Mouse (Mus musculus): ENCODE measurements around the gene Dnajc16.

Dnajc16 gene

DNA sequence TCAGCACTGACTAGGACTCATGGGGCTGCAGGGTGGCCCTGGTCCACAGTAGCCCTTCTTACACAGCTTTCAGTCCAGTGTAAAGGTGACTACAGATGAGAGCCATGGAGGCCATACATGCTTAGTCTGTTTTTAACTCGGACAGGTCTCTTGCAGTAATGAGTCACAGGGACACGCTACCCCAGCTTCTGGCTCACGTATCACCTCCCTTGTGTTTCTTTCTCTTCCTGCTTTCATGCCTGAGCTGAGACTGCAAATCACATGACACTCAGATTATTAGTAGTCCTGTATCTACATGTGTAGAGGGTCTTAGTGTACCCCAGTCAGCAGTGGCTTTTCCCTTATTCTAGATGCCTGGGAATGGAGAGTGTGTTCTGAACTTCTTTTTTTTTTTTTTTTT lies 25.7 kb downstream of the Dnajc16 start:
- DNase-seq (ENCODE audit: low spot score in 2 of 2), result no peak

DNA sequence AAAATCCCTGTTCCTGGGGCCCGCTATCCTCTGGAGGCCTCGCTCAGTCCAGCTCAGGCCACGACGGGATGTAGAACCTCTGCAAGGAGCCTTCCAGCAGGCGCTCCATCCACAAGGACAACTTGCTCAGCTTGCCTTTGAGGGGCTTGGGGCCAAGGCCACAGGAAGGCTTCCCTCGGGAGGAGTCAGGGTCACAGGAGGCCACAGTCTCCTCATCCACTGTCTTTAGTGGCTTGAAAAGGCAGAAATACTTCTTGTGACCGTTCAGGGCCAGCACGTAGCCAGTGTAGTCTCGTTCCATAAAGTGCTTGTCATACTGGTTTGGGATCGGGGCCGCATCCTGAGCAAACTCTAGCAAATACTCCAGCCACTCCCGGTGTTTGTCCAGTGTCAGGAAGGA lies 27.3 kb downstream of the Dnajc16 start:
- no peak for DNase-seq (ENCODE audit: low spot score in 2 of 2)

GRCm38 (mm10) chr4:141762102-141762598 lies 28.6 kb downstream of the Dnajc16 start:
- no peak for DNase-seq (ENCODE audit: low spot score in 2 of 2)

DNA sequence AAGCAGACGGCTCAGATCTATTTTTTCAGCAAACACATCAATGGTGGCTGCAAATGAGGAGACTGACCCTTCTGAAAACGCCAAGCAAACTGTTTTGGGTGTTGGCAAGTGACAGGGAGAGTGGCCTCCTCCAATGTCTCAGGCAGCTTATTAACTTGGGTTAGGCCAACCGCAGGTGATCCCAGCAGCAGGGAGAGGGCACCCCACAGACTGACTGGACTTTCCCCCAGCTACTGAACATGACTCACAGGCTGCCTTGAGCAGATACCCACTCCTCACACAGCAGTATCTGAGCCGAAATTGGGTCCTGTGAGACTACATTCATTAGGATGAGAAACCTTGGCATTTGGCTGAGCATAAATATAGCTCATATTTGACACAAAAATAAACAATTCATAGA lies 29.8 kb downstream of the Dnajc16 start:
- no peak for DNase-seq (ENCODE audit: low spot score in 2 of 2)

DNA sequence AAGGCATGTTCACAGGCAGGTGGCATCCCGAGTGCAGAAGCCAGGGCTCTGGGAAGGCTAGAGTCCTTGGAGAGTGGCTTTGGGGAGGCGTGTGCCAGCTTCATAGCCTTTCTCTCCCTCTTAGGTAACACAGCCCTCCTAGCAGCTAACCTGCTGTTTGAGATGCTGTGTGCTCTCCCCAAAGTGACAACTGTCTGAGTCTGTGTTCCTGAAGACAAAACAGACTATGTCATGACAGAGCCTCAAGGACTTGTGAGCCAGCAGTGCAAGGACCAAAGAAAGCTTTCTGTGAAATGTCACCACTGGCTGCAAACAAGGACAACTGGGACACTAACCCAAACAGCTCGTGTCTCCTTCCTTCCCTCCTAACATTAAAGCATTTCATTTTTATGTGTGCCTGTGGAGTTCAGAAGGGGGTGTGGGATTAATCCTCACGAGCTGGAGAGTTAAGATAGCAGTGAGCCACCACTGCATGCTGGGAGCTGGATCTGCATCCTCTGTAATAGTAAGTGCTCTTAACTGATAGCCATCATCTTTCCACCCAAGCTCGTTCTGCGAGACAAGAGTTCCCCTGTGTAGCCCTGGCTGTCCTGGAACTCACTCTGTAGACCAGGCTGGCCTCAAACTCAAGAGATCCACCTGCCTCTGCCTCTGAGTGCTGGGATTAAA lies 31.7 kb downstream of the Dnajc16 start:
- DNase-seq (ENCODE audit: low spot score in 2 of 2), result no peak

- no peak for DNase-seq (ENCODE audit: low spot score in 2 of 2)
These were observed 33.6 kb downstream of the Dnajc16 start for GRCm38 (mm10) chr4:141757124-141757523.

DNA sequence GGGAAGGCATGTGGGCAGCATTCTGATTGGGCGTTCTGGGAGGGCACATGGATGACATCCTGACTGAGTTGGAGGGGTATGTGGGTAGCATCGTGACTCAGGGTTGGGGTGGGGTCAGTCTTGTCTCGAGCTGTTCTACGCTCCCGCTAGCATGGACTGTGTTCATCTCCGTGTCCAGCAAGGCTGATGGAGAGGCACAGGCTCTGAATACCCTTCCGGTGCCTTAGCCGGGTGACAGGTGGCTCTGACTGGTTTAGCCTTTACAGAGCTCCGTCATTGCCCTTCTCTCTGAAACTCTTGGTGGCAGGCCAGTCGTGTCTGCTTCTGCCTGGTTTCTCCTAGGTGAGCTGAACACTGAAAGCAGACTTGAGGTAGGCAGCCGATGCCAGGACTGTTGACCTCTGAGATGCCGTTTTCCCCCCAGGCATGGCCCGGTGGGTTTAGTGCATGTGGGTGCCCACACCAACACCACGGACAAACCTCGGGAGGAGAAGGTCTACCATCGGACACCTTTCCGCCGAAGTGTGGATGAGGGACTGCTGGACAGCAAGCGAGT lies 35.3 kb downstream of the Dnajc16 start:
- DNase-seq (ENCODE audit: low spot score in 2 of 2), result no peak

DNA sequence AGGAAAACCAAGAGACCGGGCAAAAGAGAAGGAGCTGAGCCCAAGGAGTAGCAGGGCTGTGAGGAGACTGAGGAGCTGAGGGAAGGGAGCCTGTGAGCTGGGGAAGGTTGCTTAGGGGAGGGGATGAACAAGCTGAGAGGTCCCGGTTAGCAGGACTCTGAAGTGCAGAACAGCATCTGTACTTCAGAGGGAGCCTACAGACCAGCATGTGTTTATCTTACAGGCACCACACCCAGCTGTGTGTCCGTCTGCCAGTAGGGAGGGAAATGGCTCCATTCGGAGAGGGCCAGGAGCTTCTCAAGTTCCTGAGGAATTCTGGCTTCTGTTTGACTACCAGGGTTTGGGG lies 38.7 kb downstream of the Dnajc16 start:
- no peak for DNase-seq (ENCODE audit: low spot score in 2 of 2)

DNA sequence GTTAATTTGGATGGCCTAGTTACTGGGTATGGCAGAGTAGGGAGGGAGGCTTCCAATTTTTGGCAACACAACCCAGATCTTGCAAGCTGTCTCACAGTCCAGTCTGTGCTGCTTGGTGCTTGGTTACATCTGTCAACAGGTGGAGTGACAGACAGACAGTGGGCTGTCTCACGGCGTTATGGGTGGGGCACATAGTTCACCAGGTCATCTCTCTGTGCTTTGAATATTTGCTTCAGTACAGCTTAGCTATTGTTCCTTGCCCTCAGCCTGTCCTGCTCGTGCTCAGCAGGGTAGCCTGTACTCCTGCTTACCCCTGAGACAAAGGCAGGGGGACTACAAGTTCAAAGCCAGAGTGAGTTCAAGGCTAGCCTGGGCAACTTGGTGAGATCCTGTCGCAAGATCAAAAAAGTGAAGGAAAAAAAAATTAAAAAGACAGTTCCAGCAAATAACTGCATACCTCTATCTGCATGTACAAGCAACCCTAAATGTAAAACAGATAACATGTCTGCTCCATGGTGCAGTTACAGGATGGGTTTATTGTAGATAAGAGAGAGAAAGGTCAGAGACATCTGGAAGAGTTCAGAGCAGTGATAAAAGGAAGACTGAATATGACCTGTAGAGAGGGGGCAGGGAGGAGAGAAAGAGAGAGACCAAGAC lies 39.2 kb downstream of the Dnajc16 start:
- DNase-seq (ENCODE audit: low spot score in 2 of 2), result no peak

- no peak for DNase-seq (ENCODE audit: low spot score in 2 of 2)
These were observed 39.9 kb downstream of the Dnajc16 start for GRCm38 (mm10) chr4:141750826-141751225.

GRCm38 (mm10) chr4:141749557-141749956 lies 41.2 kb downstream of the Dnajc16 start:
- no peak for DNase-seq (ENCODE audit: low spot score in 2 of 2)

DNA sequence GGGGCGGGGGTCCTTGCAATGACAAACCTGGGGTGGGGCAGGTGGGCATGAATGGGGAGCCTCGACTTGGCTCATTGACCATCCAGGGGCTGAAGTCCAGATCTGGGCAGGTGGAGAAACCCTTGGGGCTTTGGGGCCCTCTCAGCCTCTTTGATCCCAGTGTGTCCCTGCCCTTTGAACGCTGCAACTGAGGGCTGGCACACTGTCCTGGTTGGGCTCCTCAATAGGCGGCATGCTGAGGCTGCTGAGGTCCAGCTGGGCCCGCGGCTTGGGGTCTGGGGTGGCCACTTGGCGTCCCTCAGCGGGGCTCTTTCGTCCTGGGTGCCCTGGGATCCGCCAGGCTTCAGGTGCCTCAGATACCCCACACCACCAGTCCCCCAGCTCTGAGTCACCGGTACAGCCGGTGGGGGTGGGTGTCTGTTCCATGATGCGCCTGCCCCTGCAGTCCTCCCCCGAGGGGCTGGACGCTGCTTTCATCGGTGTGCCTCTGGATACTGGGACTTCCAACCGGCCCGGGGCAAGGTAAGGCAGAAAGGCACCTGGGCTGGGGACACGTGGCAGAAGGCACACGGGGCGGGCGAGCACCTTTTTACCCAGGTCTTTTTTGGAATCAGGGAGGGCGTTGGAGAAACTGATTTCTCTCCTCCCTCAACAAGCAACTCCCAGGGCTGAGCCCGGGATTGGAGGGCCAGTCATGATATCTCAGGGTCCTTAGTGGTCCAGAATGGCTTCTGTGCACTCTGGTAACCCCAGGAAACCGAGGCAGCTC lies 44.0 kb downstream of the Dnajc16 start, which contains the start of gene Agmat:
Gene Agmat (plus strand): TSS at position 95 of the 769 bp plus-strand sequence.
- DNase-seq (ENCODE audit: low spot score in 2 of 2), result no peak

GRCm38 (mm10) chr4:141742381-141742780 lies 48.4 kb downstream of the Dnajc16 start:
- no peak for DNase-seq (ENCODE audit: low spot score in 2 of 2)

GRCm38 (mm10) chr4:141741856-141742255 lies 48.9 kb downstream of the Dnajc16 start:
- DNase-seq (ENCODE audit: low spot score in 2 of 2), result no peak

GRCm38 (mm10) chr4:141738015-141738414 lies 52.7 kb downstream of the Dnajc16 start:
- DNase-seq (ENCODE audit: low spot score in 2 of 2), result no peak

GRCm38 (mm10) chr4:141736856-141737255 lies 53.9 kb downstream of the Dnajc16 start:
- no peak for DNase-seq (ENCODE audit: low spot score in 2 of 2)

DNA sequence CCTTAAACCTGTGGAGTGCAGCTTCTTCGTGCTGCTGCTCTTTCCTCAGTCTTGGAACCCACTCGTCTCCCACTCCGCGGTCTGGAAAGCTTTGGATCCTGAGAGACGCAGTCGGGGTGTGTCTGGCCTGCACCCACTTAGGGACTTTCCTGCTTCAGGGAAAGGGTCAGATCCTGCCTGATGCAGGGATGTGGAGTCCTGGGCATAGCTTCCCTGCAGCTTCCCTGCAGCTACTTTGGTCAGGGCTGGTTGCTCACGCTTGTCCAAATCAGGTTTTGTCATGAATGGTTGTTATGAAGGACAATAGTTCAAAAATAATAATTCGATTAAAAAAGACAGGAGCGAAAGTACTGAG lies 55.5 kb downstream of the Dnajc16 start:
- no peak for DNase-seq (ENCODE audit: low spot score in 2 of 2)

DNA sequence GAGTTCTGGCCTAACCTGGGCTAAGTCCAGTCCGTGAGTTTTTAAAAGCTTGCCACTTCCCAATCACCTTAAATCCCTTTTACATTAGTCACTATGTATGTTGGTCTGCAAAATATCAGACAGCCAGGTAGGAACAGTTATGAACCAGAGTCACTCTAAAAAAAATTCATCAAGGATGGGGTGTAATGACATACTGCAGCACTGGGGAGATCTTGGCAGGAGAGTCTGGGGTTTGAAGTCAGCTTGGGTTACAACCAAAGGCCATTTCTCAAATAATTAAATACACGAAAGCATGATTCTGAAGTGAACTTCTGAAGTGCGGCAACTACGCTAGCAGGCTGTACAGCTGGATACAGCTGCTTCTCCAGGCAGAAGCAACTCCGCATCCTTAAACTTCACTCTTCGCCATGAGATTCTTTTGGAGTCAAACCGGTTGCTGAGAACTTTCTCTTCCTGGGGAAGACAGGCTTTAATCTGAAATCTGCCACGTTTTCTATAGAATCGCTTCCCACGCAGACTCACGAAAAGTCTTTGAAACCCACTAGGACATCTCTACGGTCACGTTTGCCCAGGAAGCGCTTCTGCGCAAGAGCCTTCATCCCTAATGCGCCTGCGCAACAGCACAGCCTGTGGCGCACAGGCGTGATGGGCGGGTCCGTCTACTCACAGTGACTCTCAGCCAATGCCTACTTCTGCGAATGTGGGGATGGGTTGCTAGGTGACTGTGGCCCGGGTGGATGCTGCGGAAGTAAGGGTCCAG lies 56.1 kb downstream of the Dnajc16 start:
- DNase-seq (ENCODE audit: low spot score in 2 of 2), result peak; percentile 50 to 82

- DNase-seq (ENCODE audit: low spot score in 2 of 2), result no peak
These were observed 59.0 kb downstream of the Dnajc16 start for GRCm38 (mm10) chr4:141731766-141732165.

GRCm38 (mm10) chr4:141730401-141730800 lies 60.3 kb downstream of the Dnajc16 start:
- DNase-seq (ENCODE audit: low spot score in 2 of 2), result no peak

- no peak for DNase-seq (ENCODE audit: low spot score in 2 of 2)
These were observed 61.5 kb downstream of the Dnajc16 start for GRCm38 (mm10) chr4:141729266-141729665.

DNA sequence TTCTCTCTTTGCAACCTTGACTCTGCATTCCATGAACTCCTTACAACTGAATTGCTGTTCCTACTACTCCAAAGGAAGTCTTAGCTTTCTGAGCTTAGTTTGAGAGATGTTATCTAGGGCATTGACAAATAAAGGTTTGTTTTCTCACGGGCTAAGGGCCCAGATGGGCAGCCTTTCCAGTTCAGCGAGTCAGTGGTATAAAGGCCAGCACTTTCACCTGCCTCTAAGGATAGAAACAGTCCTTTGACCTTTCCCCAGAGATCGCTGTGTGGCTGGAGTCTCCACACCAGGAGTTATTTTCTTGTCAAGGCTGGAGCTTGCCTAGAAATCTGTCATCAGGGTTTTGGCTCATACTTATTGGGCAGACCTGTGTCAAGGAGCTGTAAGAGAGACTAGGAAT lies 65.0 kb downstream of the Dnajc16 start:
- DNase-seq (ENCODE audit: low spot score in 2 of 2), result no peak
